Mouse (Mus musculus): ENCODE measurements at regions not wholly inside any gene's neighbourhood (a gene's known extent, or its start where the extent isn't known, plus 50 kb on each side); places are given as distances from the start of the nearest gene placed in this dataset.

GRCm38 (mm10) chr1:137323035-137323680, 362.9 kb upstream of the Nr5a2 start:
- DNase-seq (ENCODE audit: low read depth, low spot score), result no peak

GRCm38 (mm10) chr1:137302757-137303422, 342.6 kb upstream of the Nr5a2 start:
- no peak for DNase-seq (ENCODE audit: low read depth, low spot score)
- no peak for TF ChIP-seq BHLHE40 (IDR thresholded peaks at IDR 0.05; ENCODE audit: borderline replicate concordance, low read depth, low read length)
- no peak overlapping the region for H3K9ac ChIP-seq (ENCODE audit: control insufficient read depth, low read depth, low read length, poor library complexity, severe bottlenecking)
- H3K79me2 ChIP-seq (ENCODE audit: control insufficient read depth, insufficient read depth, low read length, poor library complexity), result no peaks in the 10 kb centered on the region
- H3K36me3 ChIP-seq (ENCODE audit: control insufficient read depth in 1 of 2, insufficient read depth in 2 of 2, low read length in 2 of 2), result no peaks in the 10 kb centered on the region
- H3K27me3 ChIP-seq (ENCODE audit: control insufficient read depth in 1 of 2, insufficient read depth in 2 of 2, low read length in 2 of 2), result no peaks in the 10 kb centered on the region
- H3K27ac ChIP-seq (ENCODE audit: control insufficient read depth, low read depth, low read length), result no peak overlapping the region
- no peaks in the 10 kb centered on the region for H3K4me1 ChIP-seq (ENCODE audit: control insufficient read depth in 1 of 2, insufficient read depth in 2 of 2, low read length in 2 of 2)
- no peak overlapping the region for H3K4me3 ChIP-seq (ENCODE audit: control insufficient read depth in 1 of 2, insufficient read depth in 1 of 2, low read depth in 2 of 2, low read length in 2 of 2)
- no peaks in the 10 kb centered on the region for H3K9me3 ChIP-seq (replicated peaks; ENCODE audit: insufficient read depth, low read length)

More at GRCm38 (mm10) chr1:137323035-137323680, 362.9 kb upstream of the Nr5a2 start:
- TF ChIP-seq SMC3 (IDR thresholded peaks at IDR 0.05; ENCODE audit: low read depth, low read length), result no peak
- no peak for TF ChIP-seq CHD2 (IDR thresholded peaks at IDR 0.05; ENCODE audit: low read length)
- TF ChIP-seq RCOR1 (IDR thresholded peaks at IDR 0.05; ENCODE audit: low read depth, low read length), result no peak
- no peak for TF ChIP-seq KAT2A (conservative IDR thresholded peaks at IDR 0.05; ENCODE audit: low read depth, low read length)
- no peak for TF ChIP-seq MEF2A (IDR thresholded peaks at IDR 0.05; ENCODE audit: extremely low read depth, insufficient replicate concordance, low read depth, low read length, poor library complexity, severe bottlenecking)
- no peak for TF ChIP-seq NRF1 (IDR thresholded peaks at IDR 0.05; ENCODE audit: insufficient read depth, low read depth, low read length, poor library complexity, severe bottlenecking)
- TF ChIP-seq ELF1 (IDR thresholded peaks at IDR 0.05; ENCODE audit: low read depth, low read length), result no peak
- TF ChIP-seq UBTF (IDR thresholded peaks at IDR 0.05; ENCODE audit: borderline replicate concordance, insufficient read depth, low read depth, low read length), result no peak
- TF ChIP-seq MAFK (IDR thresholded peaks at IDR 0.05; ENCODE audit: borderline replicate concordance, low read depth, low read length), result no peak
- Histone ChIP-seq H3K9me3 (replicated peaks; ENCODE audit: insufficient read depth, low read length) (no peaks in the 10 kb centered on the region), H3K36me3 (ENCODE audit: control insufficient read depth in 1 of 2, insufficient read depth in 2 of 2, low read length in 2 of 2) (no peaks in the 10 kb centered on the region), H3K9ac (ENCODE audit: control insufficient read depth, low read depth, low read length, poor library complexity, severe bottlenecking) (no peak overlapping the region), H3K79me2 (ENCODE audit: control insufficient read depth, insufficient read depth, low read length, poor library complexity) (no peaks in the 10 kb centered on the region), H3K27me3 (ENCODE audit: control insufficient read depth in 1 of 2, insufficient read depth in 2 of 2, low read length in 2 of 2) (no peaks in the 10 kb centered on the region), H3K4me3 (ENCODE audit: control insufficient read depth in 1 of 2, insufficient read depth in 1 of 2, low read depth in 2 of 2, low read length in 2 of 2) (no peak overlapping the region), H3K27ac (ENCODE audit: control insufficient read depth, low read depth, low read length) (no peak overlapping the region), H3K4me1 (ENCODE audit: control insufficient read depth in 1 of 2, insufficient read depth in 2 of 2, low read length in 2 of 2) (no peaks in the 10 kb centered on the region)

- Histone ChIP-seq H3K27ac (ENCODE audit: control insufficient read depth, low read depth, low read length) (no peak overlapping the region), H3K4me1 (ENCODE audit: control insufficient read depth in 1 of 2, insufficient read depth in 2 of 2, low read length in 2 of 2) (no peaks in the 10 kb centered on the region), H3K9me3 (replicated peaks; ENCODE audit: insufficient read depth, low read length) (no peaks in the 10 kb centered on the region), H3K27me3 (ENCODE audit: control insufficient read depth in 1 of 2, insufficient read depth in 2 of 2, low read length in 2 of 2) (no peaks in the 10 kb centered on the region), H3K36me3 (ENCODE audit: control insufficient read depth in 1 of 2, insufficient read depth in 2 of 2, low read length in 2 of 2) (no peaks in the 10 kb centered on the region), H3K4me3 (ENCODE audit: control insufficient read depth in 1 of 2, insufficient read depth in 1 of 2, low read depth in 2 of 2, low read length in 2 of 2) (no peak overlapping the region), H3K79me2 (ENCODE audit: control insufficient read depth, insufficient read depth, low read length, poor library complexity) (no peaks in the 10 kb centered on the region), H3K9ac (ENCODE audit: control insufficient read depth, low read depth, low read length, poor library complexity, severe bottlenecking) (no peak overlapping the region)
- DNase-seq (ENCODE audit: low read depth, low spot score), result no peak
- no peak for TF ChIP-seq NELFE (IDR thresholded peaks at IDR 0.05; ENCODE audit: low read depth, low read length)
- TF ChIP-seq UBTF (IDR thresholded peaks at IDR 0.05; ENCODE audit: borderline replicate concordance, insufficient read depth, low read depth, low read length), result no peak
- no peak for TF ChIP-seq BHLHE40 (IDR thresholded peaks at IDR 0.05; ENCODE audit: borderline replicate concordance, low read depth, low read length)
- no peak for TF ChIP-seq ETS1 (IDR thresholded peaks at IDR 0.05; ENCODE audit: low read depth, low read length)
- TF ChIP-seq MAFK (IDR thresholded peaks at IDR 0.05; ENCODE audit: borderline replicate concordance, low read depth, low read length), result no peak
- TF ChIP-seq ZC3H11A (IDR thresholded peaks at IDR 0.05; ENCODE audit: low read depth, low read length), result no peak
- TF ChIP-seq ELF1 (IDR thresholded peaks at IDR 0.05; ENCODE audit: low read depth, low read length), result no peak
- no peak for TF ChIP-seq MAZ (IDR thresholded peaks at IDR 0.05; ENCODE audit: low read depth, low read length)
- no peak for TF ChIP-seq MXI1 (IDR thresholded peaks at IDR 0.05; ENCODE audit: low read depth, low read length)
These were observed 337.7 kb upstream of the Nr5a2 start for GRCm38 (mm10) chr1:137297780-137298569.

Data from MEL (cell line).